Mouse (Mus musculus): Measurements from ENCODE around the gene Gm45837. TPM values are rescaled to one million over a fixed set of nuclear protein-coding genes. Genes with fewer than 3 reads are reported as not detected.

Gene Gm45837
- total and polyA plus RNA-seq, 3 experiments = 1.2 TPM; not detected in 2

- Histone ChIP-seq H3K36me3 (ENCODE audit: control insufficient read depth in 1 of 2, insufficient read depth in 2 of 2, low read length in 2 of 2) (no peaks in the 10 kb centered on the region), H3K79me2 (ENCODE audit: control insufficient read depth, insufficient read depth, low read length, poor library complexity) (no peaks in the 10 kb centered on the region), H3K27me3 (ENCODE audit: control insufficient read depth in 1 of 2, insufficient read depth in 2 of 2, low read length in 2 of 2) (no peaks in the 10 kb centered on the region), H3K27ac (ENCODE audit: control insufficient read depth, low read depth, low read length) (no peak overlapping the region), H3K9ac (ENCODE audit: control insufficient read depth, low read depth, low read length, poor library complexity, severe bottlenecking) (no peak overlapping the region), H3K9me3 (replicated peaks; ENCODE audit: insufficient read depth, low read length) (no peaks in the 10 kb centered on the region), H3K4me3 (ENCODE audit: control insufficient read depth in 1 of 2, insufficient read depth in 1 of 2, low read depth in 2 of 2, low read length in 2 of 2) (no peak overlapping the region), H3K4me1 (ENCODE audit: control insufficient read depth in 1 of 2, insufficient read depth in 2 of 2, low read length in 2 of 2) (no peaks in the 10 kb centered on the region)
- no peak for DNase-seq (ENCODE audit: low read depth, low spot score)
- TF ChIP-seq MAZ (IDR thresholded peaks at IDR 0.05; ENCODE audit: low read depth, low read length) (no peak), ETS1 (IDR thresholded peaks at IDR 0.05; ENCODE audit: low read depth, low read length) (no peak), HCFC1 (IDR thresholded peaks at IDR 0.05; ENCODE audit: low read depth, low read length) (no peak), CTCF (IDR thresholded peaks at IDR 0.05 in 2 of 3, conservative IDR thresholded peaks at IDR 0.05 in 1 of 3; ENCODE audit: control insufficient read depth in 1 of 3, insufficient read depth in 1 of 3, low read depth in 2 of 3, low read length in 3 of 3, poor library complexity in 1 of 3, severe bottlenecking in 1 of 3) (no peak), RCOR1 (IDR thresholded peaks at IDR 0.05; ENCODE audit: low read depth, low read length) (no peak), BHLHE40 (IDR thresholded peaks at IDR 0.05; ENCODE audit: borderline replicate concordance, low read depth, low read length) (no peak), GABPA (IDR thresholded peaks at IDR 0.05; ENCODE audit: low read depth, low read length) (no peak)
These were observed 66.5 kb downstream of the Gm45837 start for GRCm38 (mm10) chr7:101477200-101477599.

GRCm38 (mm10) chr7:101478099-101478498, 67.4 kb downstream of the Gm45837 start:
- no peak for TF ChIP-seq UBTF (IDR thresholded peaks at IDR 0.05; ENCODE audit: borderline replicate concordance, insufficient read depth, low read depth, low read length)
- TF ChIP-seq MEF2A (IDR thresholded peaks at IDR 0.05; ENCODE audit: extremely low read depth, insufficient replicate concordance, low read depth, low read length, poor library complexity, severe bottlenecking) = no peak
- TF ChIP-seq MAFK (IDR thresholded peaks at IDR 0.05; ENCODE audit: borderline replicate concordance, low read depth, low read length) = no peak
- no peak for TF ChIP-seq USF1 (IDR thresholded peaks at IDR 0.05; ENCODE audit: low read depth, low read length)
- no peak for TF ChIP-seq MYC (IDR thresholded peaks at IDR 0.05; ENCODE audit: low read depth, low read length)
- TF ChIP-seq POLR2AphosphoS2 (IDR thresholded peaks at IDR 0.05; ENCODE audit: low read length) = no peak
- TF ChIP-seq ZNF384 (IDR thresholded peaks at IDR 0.05; ENCODE audit: low read depth, low read length) = no peak
- no peak for TF ChIP-seq RCOR1 (IDR thresholded peaks at IDR 0.05; ENCODE audit: low read depth, low read length)
- Histone ChIP-seq H3K9me3 (replicated peaks; ENCODE audit: insufficient read depth, low read length) (no peaks in the 10 kb centered on the region), H3K4me3 (ENCODE audit: control insufficient read depth in 1 of 2, insufficient read depth in 1 of 2, low read depth in 2 of 2, low read length in 2 of 2) (no peak overlapping the region), H3K79me2 (ENCODE audit: control insufficient read depth, insufficient read depth, low read length, poor library complexity) (no peaks in the 10 kb centered on the region), H3K27ac (ENCODE audit: control insufficient read depth, low read depth, low read length) (no peak overlapping the region), H3K9ac (ENCODE audit: control insufficient read depth, low read depth, low read length, poor library complexity, severe bottlenecking) (no peak overlapping the region), H3K4me1 (ENCODE audit: control insufficient read depth in 1 of 2, insufficient read depth in 2 of 2, low read length in 2 of 2) (no peaks in the 10 kb centered on the region), H3K27me3 (ENCODE audit: control insufficient read depth in 1 of 2, insufficient read depth in 2 of 2, low read length in 2 of 2) (no peaks in the 10 kb centered on the region; a peak in 1 of 4 replicates), H3K36me3 (ENCODE audit: control insufficient read depth in 1 of 2, insufficient read depth in 2 of 2, low read length in 2 of 2) (no peaks in the 10 kb centered on the region)
- DNase-seq (ENCODE audit: low read depth, low spot score) = no peak

- no peak overlapping the region for H3K9ac ChIP-seq (ENCODE audit: control insufficient read depth, low read depth, low read length, poor library complexity, severe bottlenecking)
- H3K4me1 ChIP-seq (ENCODE audit: control insufficient read depth in 1 of 2, insufficient read depth in 2 of 2, low read length in 2 of 2) = no peaks in the 10 kb centered on the region
- no peak overlapping the region for H3K4me3 ChIP-seq (ENCODE audit: control insufficient read depth in 1 of 2, insufficient read depth in 1 of 2, low read depth in 2 of 2, low read length in 2 of 2)
- no peaks in the 10 kb centered on the region for H3K9me3 ChIP-seq (replicated peaks; ENCODE audit: insufficient read depth, low read length)
- peaks cover 0 to 6% of the 10 kb centered on the region in 2 experiments for H3K27me3 ChIP-seq (ENCODE audit: control insufficient read depth in 1 of 2, insufficient read depth in 2 of 2, low read length in 2 of 2)
- H3K79me2 ChIP-seq (ENCODE audit: control insufficient read depth, insufficient read depth, low read length, poor library complexity) = no peaks in the 10 kb centered on the region
- no peak for DNase-seq (ENCODE audit: low read depth, low spot score)
- no peak overlapping the region for H3K27ac ChIP-seq (ENCODE audit: control insufficient read depth, low read depth, low read length)
- no peaks in the 10 kb centered on the region for H3K36me3 ChIP-seq (ENCODE audit: control insufficient read depth in 1 of 2, insufficient read depth in 2 of 2, low read length in 2 of 2)
- TF ChIP-seq MAX (IDR thresholded peaks at IDR 0.05; ENCODE audit: low read length) = no peak
- no peak for TF ChIP-seq HCFC1 (IDR thresholded peaks at IDR 0.05; ENCODE audit: low read depth, low read length)
- TF ChIP-seq NRF1 (IDR thresholded peaks at IDR 0.05; ENCODE audit: insufficient read depth, low read depth, low read length, poor library complexity, severe bottlenecking) = no peak
- TF ChIP-seq ZMIZ1 (IDR thresholded peaks at IDR 0.05; ENCODE audit: low read depth, low read length) = no peak
- TF ChIP-seq KAT2A (conservative IDR thresholded peaks at IDR 0.05; ENCODE audit: low read depth, low read length) = no peak
- TF ChIP-seq UBTF (IDR thresholded peaks at IDR 0.05; ENCODE audit: borderline replicate concordance, insufficient read depth, low read depth, low read length) = no peak
- TF ChIP-seq TCF12 (IDR thresholded peaks at IDR 0.05; ENCODE audit: low read depth, low read length) = no peak
- no peak for TF ChIP-seq JUND (IDR thresholded peaks at IDR 0.05; ENCODE audit: low read depth, low read length)
- no peak for TF ChIP-seq MYB (IDR thresholded peaks at IDR 0.05; ENCODE audit: low read depth, low read length)
- no peak for TF ChIP-seq CHD1 (IDR thresholded peaks at IDR 0.05; ENCODE audit: low read depth, low read length)
- TF ChIP-seq GABPA (IDR thresholded peaks at IDR 0.05; ENCODE audit: low read depth, low read length) = no peak
- no peak for TF ChIP-seq EP300 (IDR thresholded peaks at IDR 0.05; ENCODE audit: low read depth in 1 of 2, low read length in 2 of 2)
- TF ChIP-seq ZKSCAN1 (IDR thresholded peaks at IDR 0.05; ENCODE audit: low read depth, low read length) = no peak
- no peak for TF ChIP-seq TBP (IDR thresholded peaks at IDR 0.05; ENCODE audit: low read depth, low read length)
- TF ChIP-seq USF1 (IDR thresholded peaks at IDR 0.05; ENCODE audit: low read depth, low read length) = no peak
- TF ChIP-seq ELF1 (IDR thresholded peaks at IDR 0.05; ENCODE audit: low read depth, low read length) = no peak
These were observed 69.2 kb downstream of the Gm45837 start for GRCm38 (mm10) chr7:101479841-101480240.

All from MEL (cell line).